Mouse (Mus musculus): ENCODE measurements around the gene Tom1l2. TPM values are rescaled to one million over a fixed set of nuclear protein-coding genes. Genes with fewer than 3 reads are reported as not detected.

The Tom1l2 gene
- total and polyA plus RNA-seq, 2 experiments = 9.6 to 22.1 TPM

DNA sequence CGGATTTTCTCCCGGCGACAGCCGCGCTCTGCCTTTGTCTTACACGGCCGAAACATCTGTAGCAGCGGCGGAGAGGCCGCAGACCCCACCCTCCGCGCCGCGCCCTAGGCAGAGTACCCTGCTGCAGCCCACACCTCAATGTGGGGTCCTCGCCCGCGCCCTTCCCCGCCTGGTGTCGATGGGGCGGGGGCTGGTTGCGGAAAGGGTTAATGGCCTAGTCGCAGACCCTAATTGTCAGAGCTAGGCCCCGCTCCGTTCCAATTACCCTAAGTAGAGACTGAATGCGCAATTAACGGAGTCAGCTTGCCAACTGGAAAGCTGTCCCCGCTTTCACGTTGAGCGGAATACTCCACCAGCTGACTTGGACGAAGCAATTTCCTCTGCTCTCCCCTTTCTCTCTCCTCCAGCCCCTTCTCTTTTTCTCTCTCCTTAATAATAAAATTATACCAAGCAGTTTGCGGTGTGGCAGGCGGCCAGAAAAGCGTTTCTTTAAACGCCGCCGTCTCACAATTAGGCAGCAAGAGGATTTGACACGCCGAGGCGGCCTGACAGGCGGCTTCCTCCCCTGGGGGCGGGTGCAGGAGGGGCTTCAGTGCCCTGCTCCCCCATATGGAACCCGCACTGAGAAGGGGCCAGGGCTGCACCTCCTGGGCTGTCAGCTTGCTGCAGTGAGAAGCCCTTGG lies 175.6 kb downstream of the Tom1l2 start:
- Histone ChIP-seq H3K4me3 (ENCODE audit: insufficient read depth, low read depth, low read length) (peak overlapping the region; percentile 32; the same call in 1 of the 2 replicates), H3K27me3 (ENCODE audit: control insufficient read depth, insufficient read depth, low read length) (no peaks in the 10 kb centered on the region), H3K27ac (replicated peaks; ENCODE audit: insufficient read depth, low read depth, low read length) (no peak overlapping the region), H3K79me2 (ENCODE audit: control insufficient read depth, insufficient read depth, low read length) (peaks cover 15% of the 10 kb centered on the region; the same call in 1 of the 2 replicates), H3K9ac (ENCODE audit: low read depth, low read length) (peak overlapping the region; percentile 26; the same call in 1 of the 2 replicates), H3K4me1 (ENCODE audit: control insufficient read depth, insufficient read depth, low read length) (peaks cover 18% of the 10 kb centered on the region), H3K36me3 (ENCODE audit: control insufficient read depth, insufficient read depth, low read length) (no peaks in the 10 kb centered on the region)
- no peak for DNase-seq (ENCODE audit: extremely low read depth, low read depth, low spot score)
- TF ChIP-seq POLR2A (IDR thresholded peaks at IDR 0.05; ENCODE audit: extremely low read depth, insufficient read depth, low read length) = no peak
- TF ChIP-seq CTCF (IDR thresholded peaks at IDR 0.05; ENCODE audit: low read depth, low read length) = no peak
- 58% methylated on average over 42 of the region's 42 CpGs for WGBS

Other genes starting within 250 kb of the Tom1l2 start
- 2.7 and 3.4 TPM in 2 replicates for gene Rai1, start 247.9 kb downstream of the Tom1l2 start, total RNA-seq (2014; rRNA removed)
- 9.0 and 12.9 TPM in 2 replicates for gene Rai1, start 247.9 kb downstream of the Tom1l2 start, polyA plus RNA-seq (2012; rRNA removed)
- 151 and 152 TPM in 2 replicates for gene Srebf1, start 130.3 kb downstream of the Tom1l2 start, total RNA-seq (2014; rRNA removed)
- 477 and 580 TPM in 2 replicates for gene Srebf1, start 130.3 kb downstream of the Tom1l2 start, polyA plus RNA-seq (2012; rRNA removed)
- 0.46 and 0.74 TPM in 2 replicates for gene Drc3, start 424 bp upstream of the Tom1l2 start, total RNA-seq (2014; rRNA removed)
- gene Drc3, start 424 bp upstream of the Tom1l2 start, polyA plus RNA-seq (2012; rRNA removed) = 0.46 and 0.64 TPM in 2 replicates
- gene Gid4, start 64.2 kb upstream of the Tom1l2 start, total RNA-seq (2014; rRNA removed) = 11.7 and 14.1 TPM in 2 replicates
- 18.9 and 21.7 TPM in 2 replicates for gene Gid4, start 64.2 kb upstream of the Tom1l2 start, polyA plus RNA-seq (2012; rRNA removed)
- gene Atpaf2, start 65.6 kb upstream of the Tom1l2 start, total RNA-seq (2014; rRNA removed) = 15.3 and 16.8 TPM in 2 replicates
- 22.3 and 23.3 TPM in 2 replicates for gene Atpaf2, start 65.6 kb upstream of the Tom1l2 start, polyA plus RNA-seq (2012; rRNA removed)
- 29.1 and 36.6 TPM in 2 replicates for gene Drg2, start 101.7 kb upstream of the Tom1l2 start, total RNA-seq (2014; rRNA removed)
- 40.1 and 41.7 TPM in 2 replicates for gene Drg2, start 101.7 kb upstream of the Tom1l2 start, polyA plus RNA-seq (2012; rRNA removed)
- under 0.01 TPM in 1 of 2 replicates, not detected in the other for gene Myo15, start 116.4 kb upstream of the Tom1l2 start, total RNA-seq (2014; rRNA removed)
- 0.05 and 0.06 TPM in 2 replicates for gene Myo15, start 116.4 kb upstream of the Tom1l2 start, polyA plus RNA-seq (2012; rRNA removed)
- gene Alkbh5, start 183.5 kb upstream of the Tom1l2 start, total RNA-seq (2014; rRNA removed) = 25.2 and 33.8 TPM in 2 replicates
- gene Alkbh5, start 183.5 kb upstream of the Tom1l2 start, polyA plus RNA-seq (2012; rRNA removed) = 21.2 and 22.6 TPM in 2 replicates